Mouse (Mus musculus) stomach, embryonic 14.5 days (tissue): ENCODE data around the gene Tmem106c. TPM values are rescaled to one million over a fixed set of nuclear protein-coding genes. Genes with fewer than 3 reads are reported as not detected.
A peak's percentile ranks its signal among the peaks of the same experiment; 100 is the strongest.

Source experiments
- ATAC-seq: fragments of 200-750 bp; cut with Nextera tagmentation; 2 replicates; pipeline ENCODE4 v1.8.0; 2017; ENCODE audit warnings: low read depth, moderate TSS enrichment; ENCODE audit not compliant: insufficient number of reproducible peaks, insufficient read depth, low FRiP score
- H3K27ac ChIP-seq: fragments of 300-500 bp; sonication (generic); 2 replicates; pipeline ENCODE4 v1.5.1; 2014; ENCODE audit warnings: mild to moderate bottlenecking, low read length, moderate library complexity, mixed read lengths
- H3K27me3 ChIP-seq: fragments of 300-500 bp; sonication (generic); 2 replicates; pipeline ENCODE4 v1.6.1; 2014; ENCODE audit warnings: low read length, control low read depth, mixed read lengths; ENCODE audit not compliant: control insufficient read depth, insufficient read depth
- H3K36me3 ChIP-seq: fragments of 300-500 bp; sonication (generic); 2 replicates; pipeline ENCODE4 v1.6.1; 2014; ENCODE audit warnings: mild to moderate bottlenecking, control low read depth, low read length, moderate library complexity, mixed read lengths; ENCODE audit not compliant: control insufficient read depth, insufficient read depth
- H3K4me1 ChIP-seq: fragments of 300-500 bp; sonication (generic); 2 replicates; pipeline ENCODE4 v1.6.1; 2014; ENCODE audit warnings: low read length, control low read depth, mixed read lengths; ENCODE audit not compliant: control insufficient read depth, insufficient read depth
- H3K4me2 ChIP-seq: fragments of 300-500 bp; sonication (generic); replicated peaks from 2 replicates; pipeline ENCODE4 v1.6.1; 2014; ENCODE audit warnings: low read depth, low read length, control low read depth
- H3K4me3 ChIP-seq: fragments of 300-500 bp; sonication (generic); 2 replicates; pipeline ENCODE4 v1.5.1; 2014; ENCODE audit warnings: low read depth, low read length, control low read depth
- H3K9ac ChIP-seq: fragments of 300-500 bp; sonication (generic); replicated peaks from 2 replicates; pipeline ENCODE4 v1.6.1; 2014; ENCODE audit warnings: low read depth, mild to moderate bottlenecking, control low read depth, low read length, moderate library complexity, mixed read lengths
- H3K9me3 ChIP-seq: fragments of 300-500 bp; sonication (generic); 2 replicates; pipeline ENCODE4 v1.6.1; 2016; ENCODE audit warnings: low read depth, low read length, control low read depth; ENCODE audit not compliant: control insufficient read depth
- WGBS: fragments of 180-500 bp; shearing (Covaris S2); extraction: QIAGEN DNeasy Blood & Tissue Kit; methylation state at CpG from one replicate; pipeline ENCODE4 v1.1.7; 2014; 5-methylcytosine and 5-hydroxymethylcytosine counted together
- polyA plus RNA-seq: library from polyadenylated mRNA; unstranded; fragments of >200 nt; fragmentation: Nextera tagmentation; extraction: Ambion mirVana; gene quantifications from 2 replicates; pipeline ENCODE4 v1.2.1, GENCODE M21; 2014

Gene Tmem106c
- polyA plus RNA-seq, 1 experiment from 2014 or later, result 37.2 TPM

DNA sequence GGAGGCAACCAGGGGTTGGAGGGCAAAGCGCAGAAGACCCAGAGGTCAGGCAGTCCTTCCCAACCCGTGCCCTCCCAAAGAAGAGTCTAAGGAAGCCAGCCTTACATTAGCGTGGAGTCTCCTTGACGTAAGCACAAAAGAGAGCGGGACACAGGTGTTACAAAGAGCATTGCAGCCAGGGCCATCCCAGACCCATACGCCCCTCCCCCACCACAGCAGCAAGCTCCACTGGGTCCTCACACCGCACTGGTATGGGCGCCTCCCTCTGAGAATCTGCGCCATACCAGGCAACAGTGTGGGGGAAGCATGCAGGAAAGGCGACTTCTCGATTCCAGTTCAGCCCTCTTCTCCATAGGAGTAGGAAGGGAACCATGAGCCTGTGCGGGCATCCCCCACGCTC is 35.5 kb downstream of the Tmem106c start:
- no peaks in the 10 kb centered on the region for H3K36me3 ChIP-seq
- H3K9me3 ChIP-seq, result no peaks in the 10 kb centered on the region
- no peak overlapping the region for H3K27ac ChIP-seq
- H3K9ac ChIP-seq, result no peak overlapping the region
- WGBS, result 29% methylated on average over 13 of the region's 13 CpGs
- no peak overlapping the region for H3K4me3 ChIP-seq
- H3K4me2 ChIP-seq, result no peak overlapping the region
- peaks cover 30% of the 10 kb centered on the region for H3K4me1 ChIP-seq
- peaks cover 19% of the 10 kb centered on the region; the same call in 1 of the 2 replicates for H3K27me3 ChIP-seq
- no peak for ATAC-seq

DNA sequence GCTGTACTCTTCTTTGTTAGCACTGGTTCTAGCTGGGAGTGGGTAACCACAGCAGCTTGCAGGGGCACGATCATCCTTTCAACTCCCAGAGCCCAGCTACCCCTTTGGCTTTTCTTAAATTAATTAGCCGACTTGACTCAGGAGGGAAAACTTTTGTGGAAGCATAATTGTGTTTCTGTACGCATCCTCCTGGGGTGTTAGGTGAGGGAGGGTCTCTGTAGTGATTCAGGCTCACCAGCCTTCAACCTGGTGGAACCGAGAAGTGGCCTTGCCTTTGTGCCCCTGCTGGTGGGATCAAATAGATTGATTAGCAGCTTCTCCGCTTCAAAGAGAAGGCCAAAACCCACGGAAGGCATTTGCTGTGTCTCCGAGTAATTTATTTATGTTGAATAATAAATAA is 36.0 kb downstream of the Tmem106c start:
- Histone ChIP-seq H3K9ac (no peak overlapping the region), H3K36me3 (no peaks in the 10 kb centered on the region), H3K9me3 (no peaks in the 10 kb centered on the region), H3K4me2 (no peak overlapping the region), H3K27me3 (peaks cover 20% of the 10 kb centered on the region; the same call in 1 of the 2 replicates), H3K4me3 (no peak overlapping the region), H3K27ac (no peak overlapping the region), H3K4me1 (peaks cover 33% of the 10 kb centered on the region)
- ATAC-seq, result no peak
- WGBS, result 27% methylated on average over 7 of the region's 7 CpGs

DNA sequence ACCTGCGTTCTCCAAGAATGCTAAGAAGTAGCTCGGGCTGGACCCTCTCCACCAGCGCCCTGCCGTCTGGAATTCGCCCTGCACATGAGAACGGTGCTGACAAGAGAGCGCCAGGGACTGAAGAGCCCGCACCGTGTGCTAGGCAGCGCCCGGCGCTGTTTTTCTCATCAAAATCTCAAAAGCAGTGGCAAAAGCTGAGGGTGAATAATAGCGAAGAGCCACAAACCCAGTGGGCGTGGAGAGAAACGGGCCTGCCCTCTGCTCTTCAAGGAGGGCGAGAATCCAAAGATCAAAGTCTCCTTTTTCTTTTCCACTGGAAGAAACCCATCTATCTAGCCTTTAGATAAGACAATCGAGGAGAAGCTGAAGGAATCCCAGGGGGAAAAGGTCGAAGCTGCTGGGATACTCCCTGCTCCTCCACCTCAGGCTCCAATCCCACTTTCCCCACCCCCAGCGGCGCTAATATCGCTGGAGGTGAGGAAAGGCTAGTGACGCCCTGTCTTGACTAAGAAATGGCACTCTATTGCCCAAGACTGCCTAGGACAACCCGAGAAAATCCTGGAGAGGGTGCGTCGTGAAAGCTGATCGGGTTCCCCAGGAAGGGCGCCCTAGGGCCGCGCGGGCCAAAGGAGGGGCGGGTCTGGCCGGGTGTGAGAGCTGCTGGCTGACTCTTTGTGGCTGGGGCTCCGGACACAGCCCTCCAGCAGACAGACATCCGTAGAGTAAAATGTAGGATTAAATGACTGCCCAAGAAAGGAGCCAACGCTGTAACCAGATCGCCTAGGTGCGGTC is 37.5 kb downstream of the Tmem106c start:
- peak overlapping the region; percentile 76 for H3K4me2 ChIP-seq
- peaks cover 22% of the 10 kb centered on the region; the same call in 1 of the 2 replicates for H3K27me3 ChIP-seq
- H3K36me3 ChIP-seq, result no peaks in the 10 kb centered on the region
- ATAC-seq, result no peak
- H3K4me3 ChIP-seq, result peak overlapping the region; percentile 37
- H3K4me1 ChIP-seq, result peaks cover 33% of the 10 kb centered on the region
- WGBS, result 3% methylated on average over 37 of the region's 37 CpGs
- H3K9ac ChIP-seq, result no peak overlapping the region
- H3K9me3 ChIP-seq, result no peaks in the 10 kb centered on the region
- H3K27ac ChIP-seq, result no peak overlapping the region

DNA sequence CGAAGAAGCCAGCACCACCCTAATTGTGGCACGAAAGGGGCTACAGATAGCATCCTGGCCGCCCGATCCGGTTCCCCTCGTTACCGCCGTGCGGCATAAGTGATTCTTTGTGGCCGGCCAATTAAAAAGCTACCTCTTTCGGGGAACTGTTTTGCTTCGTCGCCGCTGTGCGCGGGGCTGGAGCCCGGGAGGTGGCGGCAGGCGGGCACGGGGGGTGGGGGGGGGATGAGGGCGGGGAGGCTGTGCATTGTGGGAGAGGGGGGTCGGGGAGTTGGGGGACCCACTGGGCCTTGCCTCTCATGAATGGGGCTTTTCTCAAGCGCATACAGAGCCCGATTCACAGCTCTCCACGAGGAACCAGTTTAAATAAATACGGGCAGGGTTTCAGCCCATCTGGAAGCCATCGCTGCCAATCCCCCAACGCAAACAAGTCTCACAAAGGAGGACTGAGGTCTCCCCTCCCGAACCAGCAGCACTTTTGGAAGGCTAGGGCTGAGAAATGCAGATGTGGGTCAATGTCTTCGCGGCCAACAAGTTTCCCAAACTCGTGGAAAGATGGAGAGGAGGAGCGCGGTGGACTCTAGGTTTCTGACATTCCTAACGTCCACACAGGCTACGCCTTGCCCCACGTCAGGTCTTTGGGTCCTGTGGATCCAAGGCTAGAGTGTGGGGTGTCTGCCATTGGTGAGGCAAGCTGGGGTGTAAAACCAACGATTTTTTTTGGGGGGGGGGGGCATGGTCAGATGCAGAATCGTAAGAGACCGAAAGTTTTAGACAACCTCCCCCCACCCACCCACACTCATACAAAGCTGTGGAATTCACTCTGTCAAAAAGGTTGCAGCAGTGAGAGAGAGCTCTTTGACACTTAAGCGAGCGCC is 38.4 kb downstream of the Tmem106c start:
- Histone ChIP-seq H3K4me2 (peak overlapping the region; percentile 76), H3K4me1 (peaks cover 33% of the 10 kb centered on the region), H3K36me3 (no peaks in the 10 kb centered on the region), H3K27ac (no peak overlapping the region), H3K27me3 (peaks cover 22% of the 10 kb centered on the region; the same call in 1 of the 2 replicates), H3K9me3 (no peaks in the 10 kb centered on the region), H3K4me3 (peak overlapping the region; percentile 37), H3K9ac (no peak overlapping the region)
- ATAC-seq, result no peak
- WGBS, result under 1% methylated on average over 41 of the region's 42 CpGs

DNA sequence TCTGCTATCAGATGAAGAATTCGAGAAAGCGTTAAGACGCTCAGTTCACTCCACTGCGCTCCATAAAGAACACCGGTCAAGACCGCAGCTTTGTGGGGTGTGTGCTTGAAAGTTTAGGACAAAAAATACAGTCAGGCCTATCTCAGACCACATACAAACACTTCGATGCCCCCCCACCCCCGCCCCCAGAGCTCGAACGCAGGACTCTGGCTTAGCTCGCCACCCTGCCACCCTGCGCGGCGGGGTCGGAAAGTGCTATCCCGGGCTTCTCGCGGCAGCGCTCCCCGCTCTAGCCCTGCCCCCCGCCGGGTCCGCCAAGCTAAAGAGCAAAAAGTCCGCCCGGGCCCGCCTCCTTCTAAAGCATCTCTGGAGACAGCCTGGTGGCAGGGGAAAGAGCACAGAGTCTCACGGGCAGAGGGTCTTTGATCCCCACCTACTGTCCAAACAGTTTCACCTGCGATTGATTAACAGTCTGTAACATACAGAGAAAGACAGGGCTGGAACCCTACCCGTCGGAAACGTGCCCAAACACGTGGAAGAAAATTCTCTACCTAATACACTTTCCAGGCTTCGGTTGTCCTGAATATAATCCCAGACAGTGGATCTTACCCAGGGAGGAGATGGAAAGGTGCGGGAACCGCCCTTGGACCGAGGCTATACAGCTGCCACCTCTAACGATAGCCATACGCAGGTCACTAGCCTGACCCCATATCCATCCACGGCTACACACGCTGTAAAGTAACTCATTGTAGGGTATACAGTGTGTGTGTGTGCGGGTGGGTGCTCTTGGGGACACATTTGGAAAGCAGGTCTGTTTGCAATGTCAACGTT is 39.2 kb downstream of the Tmem106c start:
- Histone ChIP-seq H3K4me3 (peak overlapping the region; percentile 37), H3K4me1 (peaks cover 33% of the 10 kb centered on the region), H3K36me3 (no peaks in the 10 kb centered on the region), H3K27me3 (peaks cover 22% of the 10 kb centered on the region; the same call in 1 of the 2 replicates), H3K27ac (no peak overlapping the region), H3K9ac (no peak overlapping the region), H3K4me2 (peak overlapping the region; percentile 76), H3K9me3 (no peaks in the 10 kb centered on the region)
- ATAC-seq, result peak; percentile 29; the same call in 1 of the 2 replicates
- 1% methylated on average over 42 of the region's 42 CpGs for WGBS

DNA sequence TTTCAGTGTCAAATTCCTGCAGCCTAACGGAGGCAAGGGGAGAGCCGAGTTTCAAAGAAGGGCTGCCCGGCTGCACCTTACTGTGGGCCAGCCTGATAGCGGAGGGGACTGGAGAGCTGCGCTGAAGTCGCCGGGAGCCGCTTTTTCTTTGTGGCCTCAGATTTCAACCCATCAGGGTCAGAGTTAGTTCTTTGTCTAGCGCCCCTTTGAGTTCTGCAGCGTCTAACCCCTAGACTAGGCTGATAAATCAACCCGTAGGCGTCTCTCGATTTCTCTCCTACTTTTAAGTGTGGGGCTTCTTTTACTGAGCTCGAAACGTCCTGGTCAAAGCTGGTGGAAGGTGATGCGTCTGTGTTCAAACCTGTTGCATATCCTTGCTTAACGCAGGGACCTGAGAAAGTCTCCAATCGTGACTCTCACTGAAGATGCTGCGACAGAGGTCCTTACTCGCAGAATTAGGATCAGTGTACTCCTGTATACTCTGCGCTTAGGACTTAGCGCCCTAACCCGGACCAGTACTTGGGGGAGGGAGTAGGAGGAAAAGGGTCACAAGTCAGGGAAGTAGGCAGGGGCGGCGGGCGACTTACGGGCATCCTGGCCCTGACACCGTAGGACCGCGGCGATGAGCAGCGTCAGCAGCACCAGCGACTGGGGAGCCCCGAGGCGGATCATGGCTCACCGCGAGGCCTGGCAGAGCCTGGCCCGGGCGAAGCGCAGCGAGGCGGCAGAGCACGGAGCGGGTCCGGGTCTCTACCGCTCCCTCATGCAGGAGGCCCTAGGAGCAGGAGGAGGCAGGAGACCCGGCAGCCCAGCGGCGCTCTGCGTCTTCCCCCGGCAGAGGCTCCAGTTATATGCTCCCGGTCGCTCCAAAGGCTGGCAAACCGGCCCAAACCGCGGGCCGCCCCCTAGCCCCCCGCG is 40.1 kb downstream of the Tmem106c start, which contains the start of gene Col2a1:
Gene Col2a1 (minus strand): TSS at position 874 of the 918 bp plus-strand sequence.
- peak within 1 kb of the TSS; percentile 26; the same call in 1 of the 2 replicates for H3K9ac ChIP-seq
- no peaks in the 10 kb centered on the region for H3K9me3 ChIP-seq
- under 1% methylated on average over 54 of the region's 59 CpGs for WGBS
- peaks cover 22% of the 10 kb centered on the region; the same call in 1 of the 2 replicates for H3K27me3 ChIP-seq
- no peaks in the 10 kb centered on the region for H3K36me3 ChIP-seq
- H3K4me3 ChIP-seq, result peak within 1 kb of the TSS; percentile 37
- peak; percentile 37; the same call in 1 of the 2 replicates for ATAC-seq
- H3K27ac ChIP-seq, result no peak within 1 kb of the TSS
- peaks cover 33% of the 10 kb centered on the region for H3K4me1 ChIP-seq
- peak within 1 kb of the TSS; percentile 76 for H3K4me2 ChIP-seq

DNA sequence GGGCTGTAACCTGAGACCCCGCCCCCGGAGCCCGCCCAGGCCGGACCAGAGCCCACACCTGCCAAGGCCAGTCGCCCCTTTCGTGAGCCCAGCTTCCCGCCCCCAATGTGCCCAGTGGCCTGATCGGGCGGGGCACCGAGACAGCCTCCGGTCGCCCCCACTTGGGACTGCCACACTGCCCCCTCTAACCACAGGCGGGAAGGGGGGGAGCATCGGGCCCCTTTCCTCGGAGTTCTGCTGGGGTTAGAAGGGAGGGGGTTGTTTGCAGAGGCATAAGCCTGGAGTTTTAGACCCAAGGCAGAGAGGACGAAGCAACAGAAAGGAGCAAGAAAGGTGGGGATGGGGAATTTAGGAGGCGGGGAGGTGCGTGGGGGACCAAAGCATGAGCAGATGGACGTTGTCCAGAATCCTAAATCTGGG is 40.8 kb downstream of the Tmem106c start:
- Histone ChIP-seq H3K27ac (no peak overlapping the region), H3K9ac (peak overlapping the region; percentile 26; the same call in 1 of the 2 replicates), H3K9me3 (no peaks in the 10 kb centered on the region), H3K27me3 (peaks cover 17% of the 10 kb centered on the region; the same call in 1 of the 2 replicates), H3K4me3 (peak overlapping the region; percentile 37), H3K4me1 (peaks cover 33% of the 10 kb centered on the region), H3K4me2 (peak overlapping the region; percentile 76), H3K36me3 (no peaks in the 10 kb centered on the region)
- under 1% methylated on average over 18 of the region's 19 CpGs for WGBS
- peak; percentile 5; the same call in 1 of the 2 replicates for ATAC-seq
